Mouse (Mus musculus) spleen, adult 12 weeks (tissue): ENCODE measurements around the gene Cbx7.

Experiments
- DNase-seq: peaks from one replicate; pipeline ENCODE4 v3.0.0; 2022; ENCODE audit warnings: low spot score

Gene Cbx7

GRCm38 (mm10) chr15:79892995-79893823 lies 77.7 kb downstream of the Cbx7 start:
- peak; percentile 48 for DNase-seq

- peak; percentile 70 for DNase-seq
Measured at GRCm38 (mm10) chr15:79892213-79892541, 78.7 kb downstream of the Cbx7 start.

- peak; percentile 84 for DNase-seq
Measured at GRCm38 (mm10) chr15:79891436-79892212, 79.3 kb downstream of the Cbx7 start, which contains the start of gene Apobec3. TSS of gene Apobec3 (plus strand) at chr15:79891659.

- DNase-seq = no peak
Measured at GRCm38 (mm10) chr15:79884820-79885219, 86.1 kb downstream of the Cbx7 start.

- peak; percentile 86 for DNase-seq
Measured at GRCm38 (mm10) chr15:79883352-79883822, 87.5 kb downstream of the Cbx7 start.

- no peak for DNase-seq
Measured at GRCm38 (mm10) chr15:79882623-79883267, 88.2 kb downstream of the Cbx7 start.

GRCm38 (mm10) chr15:79880477-79880876 lies 90.4 kb downstream of the Cbx7 start:
- no peak for DNase-seq

- no peak for DNase-seq
Measured at GRCm38 (mm10) chr15:79879319-79879718, 91.6 kb downstream of the Cbx7 start.

- no peak for DNase-seq
Measured at GRCm38 (mm10) chr15:79878725-79879136, 92.2 kb downstream of the Cbx7 start.

GRCm38 (mm10) chr15:79875261-79875995 lies 95.5 kb downstream of the Cbx7 start:
- DNase-seq = no peak

- DNase-seq = no peak
Measured at GRCm38 (mm10) chr15:79873995-79874394, 96.9 kb downstream of the Cbx7 start.

GRCm38 (mm10) chr15:79873545-79873944 lies 97.4 kb downstream of the Cbx7 start:
- DNase-seq = no peak

GRCm38 (mm10) chr15:79867260-79868002 lies 103.5 kb downstream of the Cbx7 start:
- no peak for DNase-seq
